In genomic region chr14:56817616-56818015, GRCm38 (mm10) we compare ENCODE assay signal across 12 mouse cellular contexts. TPM values are rescaled to one million over a fixed set of nuclear protein-coding genes. Genes with fewer than 3 reads are reported as not detected.
DNase-seq lines count a peak whose midpoint lies in the region; ATAC-seq and TF ChIP-seq lines count a peak whose summit lies in the region.
"Had no signal": no experiment of that assay in that cellular context is flagged by ENCODE, and none has a peak within 500 bp of the region (broad histone marks: within the 10 kb centered on the region; RNA-seq: fewer than 3 reads in every experiment).

No protein-coding gene starts in this region.

- H3K36me3 ChIP-seq in heart, embryonic 12.5 days, result no peaks in the 10 kb centered on the region
- no peaks in the 10 kb centered on the region for H3K36me3 ChIP-seq in ES-Bruce4 (ENCODE audit: control insufficient read depth, insufficient read depth, low read length, poor library complexity, severe bottlenecking)
- H3K36me3 ChIP-seq in embryonic facial prominence, embryonic 13.5 days, result no peaks in the 10 kb centered on the region
- no peaks in the 10 kb centered on the region for H3K36me3 ChIP-seq in limb, embryonic 15.5 days

- DNase-seq in heart, adult 11 months, result no peak
- DNase-seq in layer of hippocampus, adult 11-12 months (ENCODE audit: low spot score), result no peak
- no peak for DNase-seq in c-Kit-positive CD71-positive TER-119-positive erythroid progenitor cells, embryonic 14.5 days (ENCODE audit: low spot score)
- DNase-seq in gastrocnemius, adult 2 months, result no peak
- DNase-seq: adrenal gland, postnatal 14 days; cerebellum, postnatal 25 days had no signal

- H3K9me3 ChIP-seq in heart, embryonic 12.5 days (replicated peaks), result no peaks in the 10 kb centered on the region
- no peaks in the 10 kb centered on the region for H3K9me3 ChIP-seq in ES-Bruce4 (replicated peaks; ENCODE audit: control insufficient read depth, insufficient read depth, low read length, poor library complexity, severe bottlenecking)
- H3K9me3 ChIP-seq in embryonic facial prominence, embryonic 13.5 days, result 0 out of 2 replicates have a peak, but pooled peaks cover 3% of the 10 kb centered on the region
- no peaks in the 10 kb centered on the region for H3K9me3 ChIP-seq in limb, embryonic 15.5 days

- TF ChIP-seq POLR2A in ES-Bruce4 (IDR thresholded peaks at IDR 0.05; ENCODE audit: insufficient read depth, low read length), result no peak

- no peak for ATAC-seq in heart, embryonic 12.5 days (ENCODE audit: insufficient number of reproducible peaks, low FRiP score)
- peak; percentile 38; the same call in 1 of the 2 replicates for ATAC-seq in embryonic facial prominence, embryonic 13.5 days (ENCODE audit: insufficient number of reproducible peaks, insufficient read depth, low FRiP score, low TSS enrichment, low read depth)
- no peak for ATAC-seq in limb, embryonic 15.5 days (ENCODE audit: insufficient number of reproducible peaks, low FRiP score, low TSS enrichment, low read depth)
- ATAC-seq: Patski had no signal

- H3K4me3 ChIP-seq in heart, embryonic 12.5 days, result peak overlapping the region; percentile 4; the same call in 1 of the 2 replicates
- peak overlapping the region; percentile 73 for H3K4me3 ChIP-seq in ES-Bruce4 (ENCODE audit: low read depth, low read length)
- H3K4me3 ChIP-seq in embryonic facial prominence, embryonic 13.5 days, result no peak overlapping the region
- no peak overlapping the region for H3K4me3 ChIP-seq in limb, embryonic 15.5 days
- H3K4me3 ChIP-seq in gastrocnemius, adult 2 months, result no peak overlapping the region

- no peak overlapping the region for H3K27ac ChIP-seq in heart, embryonic 12.5 days (ENCODE audit: poor library complexity, severe bottlenecking)
- H3K27ac ChIP-seq in ES-Bruce4 (ENCODE audit: insufficient read depth, low read length), result 0 out of 2 replicates have a peak overlapping the region, but pooled peaks have one; percentile 29
- peak overlapping the region; percentile 49 for H3K27ac ChIP-seq in embryonic facial prominence, embryonic 13.5 days
- peak overlapping the region; percentile 60 for H3K27ac ChIP-seq in limb, embryonic 15.5 days
- H3K27ac ChIP-seq in gastrocnemius, adult 2 months, result no peak overlapping the region
- H3K27ac ChIP-seq: macrophage had no signal

- H3K4me1 ChIP-seq in heart, embryonic 12.5 days (replicated peaks), result peaks cover 9% of the 10 kb centered on the region
- peaks cover 1% of the 10 kb centered on the region for H3K4me1 ChIP-seq in ES-Bruce4 (ENCODE audit: control insufficient read depth, insufficient read depth, low read length)
- peaks cover 7% of the 10 kb centered on the region for H3K4me1 ChIP-seq in embryonic facial prominence, embryonic 13.5 days
- peaks cover 7% of the 10 kb centered on the region for H3K4me1 ChIP-seq in limb, embryonic 15.5 days

- intact Hi-C loops in gastrocnemius, adult 2 months (cut with DNase I), result no loop called here

- no peak overlapping the region for H3K9ac ChIP-seq in heart, embryonic 12.5 days
- 0 out of 2 replicates have a peak overlapping the region, but pooled peaks have one; percentile 14 for H3K9ac ChIP-seq in ES-Bruce4 (ENCODE audit: low read depth, poor library complexity, severe bottlenecking)
- no peak overlapping the region for H3K9ac ChIP-seq in embryonic facial prominence, embryonic 13.5 days
- H3K9ac ChIP-seq in limb, embryonic 15.5 days, result no peak overlapping the region

- H3K27me3 ChIP-seq in heart, embryonic 12.5 days (replicated peaks), result no peaks in the 10 kb centered on the region
- H3K27me3 ChIP-seq in ES-Bruce4 (ENCODE audit: control insufficient read depth, insufficient read depth, low read length, poor library complexity, severe bottlenecking), result no peaks in the 10 kb centered on the region
- H3K27me3 ChIP-seq in embryonic facial prominence, embryonic 13.5 days, result no peaks in the 10 kb centered on the region
- H3K27me3 ChIP-seq in limb, embryonic 15.5 days, result no peaks in the 10 kb centered on the region
- H3K27me3 ChIP-seq: Patski had no signal

- no peak for TF ChIP-seq CTCF in ES-Bruce4 (IDR thresholded peaks at IDR 0.05; ENCODE audit: low read depth, low read length)
- no peak for TF ChIP-seq CTCF in gastrocnemius, adult 2 months (IDR thresholded peaks at IDR 0.05)

- peak overlapping the region; percentile 39 for H3K4me2 ChIP-seq in heart, embryonic 12.5 days
- H3K4me2 ChIP-seq in embryonic facial prominence, embryonic 13.5 days, result peak overlapping the region; percentile 40
- no peak overlapping the region for H3K4me2 ChIP-seq in limb, embryonic 15.5 days

- 22% methylated on average over 10 of the region's 11 CpGs for WGBS in heart, embryonic 12.5 days
- 8% methylated on average over 11 of the region's 11 CpGs for WGBS in embryonic facial prominence, embryonic 13.5 days
- WGBS in limb, embryonic 15.5 days, result 8% methylated on average over 11 of the region's 11 CpGs

- no peak for TF ChIP-seq EP300 in ES-Bruce4 (IDR thresholded peaks at IDR 0.05; ENCODE audit: insufficient read depth, low read depth, low read length)

RNA-seq across cellular contexts. Expression of gene Zmym5, which starts 6.1 kb away (rescaled TPM):
- polyA plus RNA-seq in heart, embryonic 12.5 days (2016; fragmentation: Nextera tagmentation; extraction: Ambion mirVana), result 19.1 and 21.7 TPM in 2 replicates
- polyA plus RNA-seq in ES-Bruce4 (2011; ENCODE audit: insufficient read depth, insufficient read length, low read depth, missing spikeins), result 41.9 and 43.8 TPM in 2 replicates
- polyA plus RNA-seq in embryonic facial prominence, embryonic 13.5 days (2015; fragmentation: Nextera tagmentation; extraction: Ambion mirVana), result 29.5 and 31.8 TPM in 2 replicates
- 25.9 and 26.4 TPM in 2 replicates for polyA plus RNA-seq in limb, embryonic 15.5 days (2015; fragmentation: Nextera tagmentation; extraction: Ambion mirVana)
- total RNA-seq in gastrocnemius, adult 2 months (2021), result 10 to 100 TPM; 18.5 to 22.5 TPM

RNA-seq across cellular contexts. Expression of gene Pspc1, which starts 39.5 kb away (rescaled TPM):
- polyA plus RNA-seq in heart, embryonic 12.5 days (2016; fragmentation: Nextera tagmentation; extraction: Ambion mirVana), result 29.5 and 37.9 TPM in 2 replicates
- polyA plus RNA-seq in ES-Bruce4 (2011; ENCODE audit: insufficient read depth, insufficient read length, low read depth, missing spikeins), result 191 and 192 TPM in 2 replicates
- 35.3 and 45.7 TPM in 2 replicates for polyA plus RNA-seq in embryonic facial prominence, embryonic 13.5 days (2015; fragmentation: Nextera tagmentation; extraction: Ambion mirVana)
- 22.1 and 25.2 TPM in 2 replicates for polyA plus RNA-seq in limb, embryonic 15.5 days (2015; fragmentation: Nextera tagmentation; extraction: Ambion mirVana)
- total RNA-seq in gastrocnemius, adult 2 months (2021), result 10 to 100 TPM in 1 of 2 experiments, 1 to 10 TPM in 1; 9.5 to 12.1 TPM

Comparison
In these comparisons a context has a peak if more than half of its experiments do, and no peak if none do; other contexts are left out.
1. H3K27ac ChIP-seq: peak in ES-Bruce4 (single experiment), embryonic facial prominence, embryonic 13.5 days (single experiment) and limb, embryonic 15.5 days (single experiment); none in heart, embryonic 12.5 days (single experiment) and gastrocnemius, adult 2 months (single experiment).
2. H3K4me3 ChIP-seq: peak in heart, embryonic 12.5 days (single experiment) and ES-Bruce4 (single experiment); none in embryonic facial prominence, embryonic 13.5 days (single experiment), limb, embryonic 15.5 days (single experiment) and gastrocnemius, adult 2 months (single experiment).